Mouse (Mus musculus): ENCODE data around the gene Gfpt1.

- TF ChIP-seq CTCF (conservative IDR thresholded peaks at IDR 0.05; ENCODE audit: insufficient read depth, insufficient read length, low read depth, low read length) (no peak), POLR2A (IDR thresholded peaks at IDR 0.05; ENCODE audit: low read depth, low read length) (no peak)
Observed at GRCm38 (mm10) chr6:87112125-87112524, 69.5 kb downstream of the Gfpt1 start.

Measured in kidney, adult 2 months (tissue).